ENCODE assay signal across 12 mouse cellular contexts in the genomic region with DNA sequence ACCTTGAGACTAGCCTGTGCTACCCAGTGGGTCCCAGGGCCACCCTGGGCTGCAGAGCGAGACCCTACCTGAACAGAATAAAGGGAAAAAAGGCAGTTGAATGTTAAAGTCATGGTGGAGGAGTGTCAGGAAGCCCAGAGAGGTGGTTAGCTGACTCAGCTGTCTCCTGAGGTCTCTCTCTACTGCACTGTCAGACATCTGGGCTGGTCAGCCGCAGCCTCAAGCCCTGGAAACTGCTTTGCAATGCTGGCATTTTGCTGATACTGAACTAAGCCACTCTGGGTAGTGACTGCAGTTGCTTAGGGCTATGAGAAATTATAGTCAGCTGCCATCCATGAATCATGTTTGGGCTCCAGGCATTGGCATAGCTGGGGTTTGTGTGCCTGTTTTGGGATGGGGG.
"Had no signal": no experiment of that assay in that cellular context is flagged by ENCODE, and none has a peak within 500 bp of the region (broad histone marks: within the 10 kb centered on the region; RNA-seq: fewer than 3 reads in every experiment).

No protein-coding gene starts in this region.

- H3K4me3 ChIP-seq: left cerebral cortex, adult 2 months; limb, embryonic 10.5 days; liver, embryonic 15.5 days; midbrain, embryonic 15.5 days had no signal

- H3K36me3 ChIP-seq: liver, embryonic 15.5 days had no signal

- ATAC-seq: lung, postnatal 0 days; midbrain, embryonic 15.5 days had no signal

- H3K9me3 ChIP-seq: limb, embryonic 10.5 days; liver, embryonic 15.5 days; midbrain, embryonic 15.5 days had no signal

- H3K4me1 ChIP-seq: limb, embryonic 10.5 days; midbrain, embryonic 15.5 days had no signal

- H3K27ac ChIP-seq: left cerebral cortex, adult 2 months; limb, embryonic 10.5 days; liver, embryonic 15.5 days; midbrain, embryonic 15.5 days had no signal

- H3K27me3 ChIP-seq: liver, embryonic 15.5 days; midbrain, embryonic 15.5 days had no signal

- DNase-seq: kidney, adult 9 months; kidney, postnatal 10 days; lung, adult 2 months; lung, postnatal 36 days; right cerebral cortex, adult 18-20 months; right cerebral cortex, postnatal 25 days; thymus, postnatal 36 days had no signal
